Mouse (Mus musculus): ENCODE results near the gene Clint1. TPM values are rescaled to one million over a fixed set of nuclear protein-coding genes. Genes with fewer than 3 reads are reported as not detected.
A peak's percentile ranks its signal among the peaks of the same experiment; 100 is the strongest.

Gene Clint1
- polyA plus RNA-seq, 1 experiment from 2014 or later = 52.2 TPM

GRCm38 (mm10) chr11:45942281-45942680, 90.4 kb downstream of the Clint1 start:
- H3K27ac ChIP-seq (ENCODE audit: low read length) = no peak overlapping the region
- H3K4me2 ChIP-seq (ENCODE audit: low read depth, low read length) = no peak overlapping the region
- peaks cover 15% of the 10 kb centered on the region for H3K4me1 ChIP-seq (ENCODE audit: control insufficient read depth, low read depth, low read length)
- H3K9ac ChIP-seq (ENCODE audit: low read depth, low read length) = no peak overlapping the region
- no peak overlapping the region for H3K4me3 ChIP-seq (ENCODE audit: low read depth, low read length)
- H3K9me3 ChIP-seq (replicated peaks; ENCODE audit: control insufficient read depth, low read length) = no peaks in the 10 kb centered on the region
- WGBS (ENCODE audit: insufficient replicate concordance) = 83% methylated on average over 7 of the region's 7 CpGs
- ATAC-seq (ENCODE audit: low read depth) = no peak
- no peaks in the 10 kb centered on the region for H3K36me3 ChIP-seq (ENCODE audit: control insufficient read depth, insufficient read depth)
- no peaks in the 10 kb centered on the region for H3K27me3 ChIP-seq (ENCODE audit: control insufficient read depth, insufficient read depth, low read depth, low read length)

GRCm38 (mm10) chr11:45943108-45943705, 91.4 kb downstream of the Clint1 start:
- Histone ChIP-seq H3K36me3 (ENCODE audit: control insufficient read depth, insufficient read depth) (no peaks in the 10 kb centered on the region), H3K9ac (ENCODE audit: low read depth, low read length) (no peak overlapping the region), H3K9me3 (replicated peaks; ENCODE audit: control insufficient read depth, low read length) (no peaks in the 10 kb centered on the region), H3K4me2 (ENCODE audit: low read depth, low read length) (peak overlapping the region; percentile 88), H3K4me3 (ENCODE audit: low read depth, low read length) (peak overlapping the region; percentile 87), H3K27ac (ENCODE audit: low read length) (no peak overlapping the region), H3K27me3 (ENCODE audit: control insufficient read depth, insufficient read depth, low read depth, low read length) (no peaks in the 10 kb centered on the region), H3K4me1 (ENCODE audit: control insufficient read depth, low read depth, low read length) (peaks cover 15% of the 10 kb centered on the region)
- 68% methylated on average over 7 of the region's 7 CpGs for WGBS (ENCODE audit: insufficient replicate concordance)
- ATAC-seq (ENCODE audit: low read depth) = no peak

GRCm38 (mm10) chr11:45943891-45944642, 92.2 kb downstream of the Clint1 start:
- H3K9ac ChIP-seq (ENCODE audit: low read depth, low read length) = peak overlapping the region; percentile 87
- peaks cover 3% of the 10 kb centered on the region; the same call in 1 of the 2 replicates for H3K36me3 ChIP-seq (ENCODE audit: control insufficient read depth, insufficient read depth)
- peaks cover 15% of the 10 kb centered on the region for H3K4me1 ChIP-seq (ENCODE audit: control insufficient read depth, low read depth, low read length)
- no peak for ATAC-seq (ENCODE audit: low read depth)
- WGBS (ENCODE audit: insufficient replicate concordance) = 0% methylated on average over 49 of the region's 49 CpGs
- H3K4me2 ChIP-seq (ENCODE audit: low read depth, low read length) = peak overlapping the region; percentile 88
- no peaks in the 10 kb centered on the region for H3K27me3 ChIP-seq (ENCODE audit: control insufficient read depth, insufficient read depth, low read depth, low read length)
- no peaks in the 10 kb centered on the region for H3K9me3 ChIP-seq (replicated peaks; ENCODE audit: control insufficient read depth, low read length)
- H3K4me3 ChIP-seq (ENCODE audit: low read depth, low read length) = peak overlapping the region; percentile 87
- 0 out of 2 replicates have a peak overlapping the region, but pooled peaks have one; percentile 20 for H3K27ac ChIP-seq (ENCODE audit: low read length)

- under 1% methylated on average over 55 of the region's 55 CpGs for WGBS (ENCODE audit: insufficient replicate concordance)
- Histone ChIP-seq H3K4me3 (ENCODE audit: low read depth, low read length) (peak within 1 kb of the TSS; percentile 87), H3K9me3 (replicated peaks; ENCODE audit: control insufficient read depth, low read length) (no peaks in the 10 kb centered on the region), H3K27me3 (ENCODE audit: control insufficient read depth, insufficient read depth, low read depth, low read length) (no peaks in the 10 kb centered on the region), H3K9ac (ENCODE audit: low read depth, low read length) (peak within 1 kb of the TSS; percentile 87), H3K4me2 (ENCODE audit: low read depth, low read length) (peak within 1 kb of the TSS; percentile 88), H3K36me3 (ENCODE audit: control insufficient read depth, insufficient read depth) (peaks cover 7% of the 10 kb centered on the region; the same call in 1 of the 2 replicates), H3K27ac (ENCODE audit: low read length) (0 out of 2 replicates have a peak within 1 kb of the TSS, but pooled peaks have one; percentile 20), H3K4me1 (ENCODE audit: control insufficient read depth, low read depth, low read length) (peaks cover 15% of the 10 kb centered on the region)
- ATAC-seq (ENCODE audit: low read depth) = peak; percentile 92
Observed at GRCm38 (mm10) chr11:45944643-45945156, 92.8 kb downstream of the Clint1 start, which contains the start of gene Lsm11. Lsm11 (minus strand) TSS chr11:45944935.

- no peak overlapping the region for H3K27ac ChIP-seq (ENCODE audit: low read length)
- H3K9me3 ChIP-seq (replicated peaks; ENCODE audit: control insufficient read depth, low read length) = no peaks in the 10 kb centered on the region
- ATAC-seq (ENCODE audit: low read depth) = no peak
- H3K36me3 ChIP-seq (ENCODE audit: control insufficient read depth, insufficient read depth) = peaks cover 7% of the 10 kb centered on the region; the same call in 1 of the 2 replicates
- H3K4me3 ChIP-seq (ENCODE audit: low read depth, low read length) = no peak overlapping the region
- 69% methylated on average over 4 of the region's 4 CpGs for WGBS (ENCODE audit: insufficient replicate concordance)
- no peak overlapping the region for H3K4me2 ChIP-seq (ENCODE audit: low read depth, low read length)
- H3K27me3 ChIP-seq (ENCODE audit: control insufficient read depth, insufficient read depth, low read depth, low read length) = no peaks in the 10 kb centered on the region
- H3K9ac ChIP-seq (ENCODE audit: low read depth, low read length) = no peak overlapping the region
- peaks cover 15% of the 10 kb centered on the region for H3K4me1 ChIP-seq (ENCODE audit: control insufficient read depth, low read depth, low read length)
Observed at GRCm38 (mm10) chr11:45946796-45947195, 94.9 kb downstream of the Clint1 start.

- no peak for ATAC-seq (ENCODE audit: low read depth)
- H3K4me1 ChIP-seq (ENCODE audit: control insufficient read depth, low read depth, low read length) = peaks cover 15% of the 10 kb centered on the region
- H3K9me3 ChIP-seq (replicated peaks; ENCODE audit: control insufficient read depth, low read length) = no peaks in the 10 kb centered on the region
- WGBS (ENCODE audit: insufficient replicate concordance) = 65% methylated on average over 2 of the region's 2 CpGs
- no peak overlapping the region for H3K27ac ChIP-seq (ENCODE audit: low read length)
- peaks cover 7% of the 10 kb centered on the region; the same call in 1 of the 2 replicates for H3K36me3 ChIP-seq (ENCODE audit: control insufficient read depth, insufficient read depth)
- H3K4me2 ChIP-seq (ENCODE audit: low read depth, low read length) = no peak overlapping the region
- H3K27me3 ChIP-seq (ENCODE audit: control insufficient read depth, insufficient read depth, low read depth, low read length) = no peaks in the 10 kb centered on the region
- H3K4me3 ChIP-seq (ENCODE audit: low read depth, low read length) = no peak overlapping the region
- no peak overlapping the region for H3K9ac ChIP-seq (ENCODE audit: low read depth, low read length)
Observed at GRCm38 (mm10) chr11:45947491-45947890, 95.6 kb downstream of the Clint1 start.

GRCm38 (mm10) chr11:45955127-45955627, 103.3 kb downstream of the Clint1 start, which contains the start of gene Thg1l:
Thg1l (minus strand) TSS chr11:45955494.
- Histone ChIP-seq H3K9ac (ENCODE audit: low read depth, low read length) (peak within 1 kb of the TSS; percentile 66), H3K9me3 (replicated peaks; ENCODE audit: control insufficient read depth, low read length) (no peaks in the 10 kb centered on the region), H3K4me3 (ENCODE audit: low read depth, low read length) (peak within 1 kb of the TSS; percentile 84), H3K27ac (ENCODE audit: low read length) (no peak within 1 kb of the TSS), H3K36me3 (ENCODE audit: control insufficient read depth, insufficient read depth) (no peaks in the 10 kb centered on the region; the same call in 1 of the 2 replicates), H3K4me1 (ENCODE audit: control insufficient read depth, low read depth, low read length) (peaks cover 3% of the 10 kb centered on the region), H3K4me2 (ENCODE audit: low read depth, low read length) (peak within 1 kb of the TSS; percentile 76), H3K27me3 (ENCODE audit: control insufficient read depth, insufficient read depth, low read depth, low read length) (no peaks in the 10 kb centered on the region)
- WGBS (ENCODE audit: insufficient replicate concordance) = 0% methylated on average over 32 of the region's 32 CpGs
- peak; percentile 97 for ATAC-seq (ENCODE audit: low read depth)

- Histone ChIP-seq H3K9ac (ENCODE audit: low read depth, low read length) (no peak overlapping the region), H3K27ac (ENCODE audit: low read length) (no peak overlapping the region), H3K9me3 (replicated peaks; ENCODE audit: control insufficient read depth, low read length) (no peaks in the 10 kb centered on the region), H3K4me2 (ENCODE audit: low read depth, low read length) (no peak overlapping the region), H3K36me3 (ENCODE audit: control insufficient read depth, insufficient read depth) (no peaks in the 10 kb centered on the region), H3K27me3 (ENCODE audit: control insufficient read depth, insufficient read depth, low read depth, low read length) (no peaks in the 10 kb centered on the region), H3K4me1 (ENCODE audit: control insufficient read depth, low read depth, low read length) (peaks cover 3% of the 10 kb centered on the region), H3K4me3 (ENCODE audit: low read depth, low read length) (no peak overlapping the region)
- WGBS (ENCODE audit: insufficient replicate concordance) = 62% methylated on average over 3 of the region's 3 CpGs
- ATAC-seq (ENCODE audit: low read depth) = no peak
Observed at GRCm38 (mm10) chr11:45959598-45959997, 107.7 kb downstream of the Clint1 start.
